Mouse (Mus musculus) midbrain, embryonic 14.5 days (tissue): ENCODE data around the gene Cacnb1. TPM values are rescaled to one million over a fixed set of nuclear protein-coding genes. Genes with fewer than 3 reads are reported as not detected.

ENCODE experiments used
- ATAC-seq: fragments of 200-750 bp; cut with Nextera tagmentation; 2 replicates; pipeline ENCODE4 v1.8.0; 2017; ENCODE audit warnings: moderate number of reproducible peaks, moderate library complexity; ENCODE audit not compliant: low FRiP score, low TSS enrichment
- DNase-seq: peaks from one replicate; pipeline ENCODE4 v3.0.0-alpha.2; 2015
- H3K27ac ChIP-seq: fragments of 300-500 bp; sonication (generic); replicated peaks from 2 replicates; pipeline ENCODE4 v1.5.1; 2014; ENCODE audit warnings: mild to moderate bottlenecking, low read depth, low read length, moderate library complexity
- H3K27me3 ChIP-seq: fragments of 300-500 bp; sonication (generic); 2 replicates; pipeline ENCODE4 v1.6.1; 2014; ENCODE audit warnings: low read length, control low read depth, mixed read lengths; ENCODE audit not compliant: control insufficient read depth, insufficient read depth
- H3K36me3 ChIP-seq: fragments of 300-500 bp; sonication (generic); 2 replicates; pipeline ENCODE4 v1.6.1; 2014; ENCODE audit warnings: low read length, control low read depth; ENCODE audit not compliant: control insufficient read depth, insufficient read depth
- H3K4me1 ChIP-seq: fragments of 300-500 bp; sonication (generic); 2 replicates; pipeline ENCODE4 v1.6.1; 2014; ENCODE audit warnings: mild to moderate bottlenecking, antibody characterized with exemption, low read length, control low read depth; ENCODE audit not compliant: control insufficient read depth, insufficient read depth
- H3K4me2 ChIP-seq: fragments of 300-500 bp; sonication (generic); 2 replicates; pipeline ENCODE4 v1.6.1; 2014; ENCODE audit warnings: mild to moderate bottlenecking, low read length, moderate library complexity
- H3K4me3 ChIP-seq: fragments of 300-500 bp; sonication (generic); replicated peaks from 2 replicates; pipeline ENCODE4 v1.5.1; 2014; ENCODE audit warnings: low read depth, low read length
- H3K9ac ChIP-seq: fragments of 300-500 bp; sonication (generic); replicated peaks from 2 replicates; pipeline ENCODE4 v1.6.1; 2014; ENCODE audit warnings: mild to moderate bottlenecking, low read length, moderate library complexity
- H3K9me3 ChIP-seq: fragments of 300-500 bp; sonication (generic); 2 replicates; pipeline ENCODE4 v1.6.1; 2016; ENCODE audit warnings: low read length, control low read depth, mixed read lengths; ENCODE audit not compliant: control insufficient read depth
- WGBS: fragments of 180-500 bp; shearing (Covaris S2); extraction: QIAGEN DNeasy Blood & Tissue Kit; methylation state at CpG from one replicate; pipeline ENCODE4 v1.1.7; 2014; 5-methylcytosine and 5-hydroxymethylcytosine counted together
- polyA plus RNA-seq: library from polyadenylated mRNA; unstranded; fragments of >200 nt; fragmentation: Nextera tagmentation; extraction: Ambion mirVana; gene quantifications from 2 replicates; pipeline ENCODE4 v1.2.1, GENCODE M21; 2014

Cacnb1 gene
- polyA plus RNA-seq, 1 experiment from 2014 or later = 40.6 TPM

GRCm38 (mm10) chr11:98012831-98013230 is 10.0 kb downstream of the Cacnb1 start:
- no peak overlapping the region for H3K27ac ChIP-seq
- no peaks in the 10 kb centered on the region for H3K27me3 ChIP-seq
- no peak overlapping the region for H3K9ac ChIP-seq
- no peak overlapping the region for H3K4me2 ChIP-seq
- no peak for ATAC-seq
- no peak overlapping the region for H3K4me3 ChIP-seq
- no peaks in the 10 kb centered on the region for H3K9me3 ChIP-seq
- 84% methylated on average over 10 of the region's 10 CpGs for WGBS
- H3K36me3 ChIP-seq = peaks cover 91% of the 10 kb centered on the region
- DNase-seq = no peak
- H3K4me1 ChIP-seq = no peaks in the 10 kb centered on the region

- DNase-seq (no peak), ATAC-seq (no peak)
- WGBS = 58% methylated on average over 9 of the region's 9 CpGs
- Histone ChIP-seq H3K9me3 (no peaks in the 10 kb centered on the region), H3K27me3 (no peaks in the 10 kb centered on the region), H3K4me1 (no peaks in the 10 kb centered on the region), H3K27ac (no peak overlapping the region), H3K9ac (no peak overlapping the region), H3K4me3 (no peak overlapping the region), H3K36me3 (peaks cover 91% of the 10 kb centered on the region), H3K4me2 (no peak overlapping the region)
Observed at GRCm38 (mm10) chr11:98011716-98012115, 11.1 kb downstream of the Cacnb1 start.

GRCm38 (mm10) chr11:98008087-98008486 is 14.7 kb downstream of the Cacnb1 start:
- DNase-seq (no peak), ATAC-seq (no peak)
- H3K4me2 ChIP-seq = no peak overlapping the region
- no peaks in the 10 kb centered on the region for H3K9me3 ChIP-seq
- peaks cover 94% of the 10 kb centered on the region for H3K36me3 ChIP-seq
- no peak overlapping the region for H3K4me3 ChIP-seq
- H3K4me1 ChIP-seq = 0 out of 2 replicates have a peak, but pooled peaks cover 3% of the 10 kb centered on the region
- no peak overlapping the region for H3K27ac ChIP-seq
- H3K9ac ChIP-seq = no peak overlapping the region
- H3K27me3 ChIP-seq = no peaks in the 10 kb centered on the region
- 83% methylated on average over 11 of the region's 11 CpGs for WGBS

GRCm38 (mm10) chr11:98005686-98006085 is 17.1 kb downstream of the Cacnb1 start:
- Histone ChIP-seq H3K36me3 (peaks cover 78% of the 10 kb centered on the region), H3K4me1 (0 out of 2 replicates have a peak, but pooled peaks cover 5% of the 10 kb centered on the region), H3K4me3 (no peak overlapping the region), H3K27me3 (no peaks in the 10 kb centered on the region), H3K9ac (no peak overlapping the region), H3K9me3 (no peaks in the 10 kb centered on the region), H3K27ac (no peak overlapping the region), H3K4me2 (no peak overlapping the region)
- DNase-seq (no peak), ATAC-seq (no peak)
- WGBS = 88% methylated on average over 10 of the region's 10 CpGs

- no peak overlapping the region for H3K4me2 ChIP-seq
- DNase-seq = no peak
- H3K9me3 ChIP-seq = no peaks in the 10 kb centered on the region
- 53% methylated on average over 13 of the region's 13 CpGs for WGBS
- H3K27ac ChIP-seq = no peak overlapping the region
- ATAC-seq = no peak
- H3K9ac ChIP-seq = no peak overlapping the region
- H3K27me3 ChIP-seq = no peaks in the 10 kb centered on the region
- H3K36me3 ChIP-seq = peaks cover 72% of the 10 kb centered on the region
- no peak overlapping the region for H3K4me3 ChIP-seq
- H3K4me1 ChIP-seq = 0 out of 2 replicates have a peak, but pooled peaks cover 5% of the 10 kb centered on the region
Observed at GRCm38 (mm10) chr11:98005076-98005475, 17.8 kb downstream of the Cacnb1 start.

GRCm38 (mm10) chr11:98004161-98004560 is 18.7 kb downstream of the Cacnb1 start:
- DNase-seq (peak; percentile 40), ATAC-seq (no peak)
- H3K27me3 ChIP-seq = no peaks in the 10 kb centered on the region
- H3K4me1 ChIP-seq = 0 out of 2 replicates have a peak, but pooled peaks cover 5% of the 10 kb centered on the region
- WGBS = 80% methylated on average over 8 of the region's 8 CpGs
- no peak overlapping the region for H3K27ac ChIP-seq
- no peak overlapping the region for H3K4me2 ChIP-seq
- no peaks in the 10 kb centered on the region for H3K9me3 ChIP-seq
- peaks cover 63% of the 10 kb centered on the region for H3K36me3 ChIP-seq
- H3K4me3 ChIP-seq = no peak overlapping the region
- no peak overlapping the region for H3K9ac ChIP-seq

- Histone ChIP-seq H3K27ac (no peak overlapping the region; the same call in 1 of the 2 replicates), H3K9ac (no peak overlapping the region), H3K9me3 (no peaks in the 10 kb centered on the region), H3K4me1 (0 out of 2 replicates have a peak, but pooled peaks cover 5% of the 10 kb centered on the region), H3K27me3 (no peaks in the 10 kb centered on the region), H3K4me3 (no peak overlapping the region), H3K4me2 (no peak overlapping the region), H3K36me3 (peaks cover 53% of the 10 kb centered on the region)
- WGBS = 40% methylated on average over 17 of the region's 17 CpGs
- ATAC-seq (no peak), DNase-seq (peak; percentile 41)
Observed at GRCm38 (mm10) chr11:98003171-98003671, 19.6 kb downstream of the Cacnb1 start.

GRCm38 (mm10) chr11:98002627-98003026 is 20.2 kb downstream of the Cacnb1 start:
- no peak for ATAC-seq

GRCm38 (mm10) chr11:98001986-98002385 is 20.8 kb downstream of the Cacnb1 start:
- ATAC-seq (no peak), DNase-seq (no peak)
- Histone ChIP-seq H3K9ac (no peak overlapping the region), H3K27me3 (no peaks in the 10 kb centered on the region), H3K9me3 (no peaks in the 10 kb centered on the region), H3K4me1 (0 out of 2 replicates have a peak, but pooled peaks cover 5% of the 10 kb centered on the region), H3K27ac (no peak overlapping the region), H3K4me3 (no peak overlapping the region), H3K4me2 (no peak overlapping the region), H3K36me3 (peaks cover 41% of the 10 kb centered on the region)
- 50% methylated on average over 6 of the region's 6 CpGs for WGBS

More at GRCm38 (mm10) chr11:98002627-98003026, 20.2 kb downstream of the Cacnb1 start:
- no peaks in the 10 kb centered on the region for H3K9me3 ChIP-seq
- no peak overlapping the region for H3K4me2 ChIP-seq
- no peak overlapping the region for H3K4me3 ChIP-seq
- whole genome bisulfite sequencing = 8% methylated on average over 12 of the region's 12 CpGs
- peaks cover 47% of the 10 kb centered on the region for H3K36me3 ChIP-seq
- no peak overlapping the region for H3K9ac ChIP-seq
- no peak overlapping the region for H3K27ac ChIP-seq
- 0 out of 2 replicates have a peak, but pooled peaks cover 5% of the 10 kb centered on the region for H3K4me1 ChIP-seq
- H3K27me3 ChIP-seq = no peaks in the 10 kb centered on the region
- DNase-seq = peak; percentile 81
